Mouse (Mus musculus) left cerebral cortex, adult 18-20 months (tissue): ENCODE results near the gene Prpf38b. TPM values are rescaled to one million over a fixed set of nuclear protein-coding genes. Genes with fewer than 3 reads are reported as not detected.

ENCODE experiments used
- DNase-seq, 2 experiments: peaks; one replicate each; pipeline ENCODE4 v3.0.0; 2021 to 2022; ENCODE audit warnings: low spot score in 2 of 2, mixed read lengths in 1 of 2
- long read RNA-seq, 2 experiments: library from polyadenylated mRNA; stranded (forward); transcript quantifications; one replicate each; pipeline ENCODE4 v2.0.0; 2021
- total RNA-seq, 2 experiments: library from RNA; stranded (reverse); gene quantifications; 2 replicates each; pipeline ENCODE4 v1.2.3; 2021

Gene Prpf38b
- 10 to 100 TPM; 40.2 to 43.5 TPM for total RNA-seq
- long read RNA-seq, experiment 1, transcript Prpf38b-201 (6 exons, 3,026 nt): major isoform, 19 of 31 reads
- long read RNA-seq, experiment 1, partial matches to known transcripts: 0 of 31 reads
- long read RNA-seq, experiment 1, other reads (novel, unspliced or antisense): 12 of 31 reads
- long read RNA-seq, experiment 2, transcript Prpf38b-201 (6 exons, 3,026 nt): major isoform, 13 of 20 reads
- long read RNA-seq, experiment 2, partial matches to known transcripts: 0 of 20 reads
- long read RNA-seq, experiment 2, other reads (novel, unspliced or antisense): 6 of 20 reads

- DNase-seq: peak; percentile 95 to 97
Measured at GRCm38 (mm10) chr3:108911548-108912413, at the start of gene Prpf38b. Gene Prpf38b (minus strand): TSS chr3:108911727.

GRCm38 (mm10) chr3:108961226-108961625 is 49.7 kb upstream of the Prpf38b start:
- no peak for DNase-seq

- no peak for DNase-seq
Measured at GRCm38 (mm10) chr3:108959680-108960295, 48.3 kb upstream of the Prpf38b start.

- no peak for DNase-seq
Measured at GRCm38 (mm10) chr3:108957976-108958375, 46.4 kb upstream of the Prpf38b start.

GRCm38 (mm10) chr3:108940996-108941395 is 29.5 kb upstream of the Prpf38b start:
- DNase-seq: no peak

- no peak for DNase-seq
Measured at GRCm38 (mm10) chr3:108940001-108940633, 28.6 kb upstream of the Prpf38b start, which contains the start of gene Gm9857. Gene Gm9857 (minus strand): TSS chr3:108940445.

GRCm38 (mm10) chr3:108939573-108939972 is 28.0 kb upstream of the Prpf38b start, which contains the start of gene Henmt1:
Gene Henmt1 (plus strand): TSS chr3:108939873.
- DNase-seq: no peak

- no peak for DNase-seq
Measured at GRCm38 (mm10) chr3:108938691-108939090, 27.2 kb upstream of the Prpf38b start.

GRCm38 (mm10) chr3:108933557-108933956 is 22.0 kb upstream of the Prpf38b start:
- DNase-seq: no peak

- no peak for DNase-seq
Measured at GRCm38 (mm10) chr3:108926308-108926707, 14.8 kb upstream of the Prpf38b start.

GRCm38 (mm10) chr3:108925677-108926076 is 14.2 kb upstream of the Prpf38b start:
- no peak for DNase-seq

GRCm38 (mm10) chr3:108921822-108922221 is 10.3 kb upstream of the Prpf38b start:
- DNase-seq: no peak

GRCm38 (mm10) chr3:108920442-108921070 is 9.0 kb upstream of the Prpf38b start:
- no peak for DNase-seq

- no peak for DNase-seq
Measured at GRCm38 (mm10) chr3:108918852-108919251, 7.3 kb upstream of the Prpf38b start.

GRCm38 (mm10) chr3:108917986-108918385 is 6.5 kb upstream of the Prpf38b start:
- DNase-seq: no peak

- DNase-seq: no peak
Measured at GRCm38 (mm10) chr3:108916857-108917256, 5.3 kb upstream of the Prpf38b start.

GRCm38 (mm10) chr3:108915999-108916398 is 4.5 kb upstream of the Prpf38b start:
- no peak for DNase-seq

GRCm38 (mm10) chr3:108911081-108911547 is 413 bp downstream of the Prpf38b start:
- peak in 1 of 2 experiments; percentile 27 for DNase-seq

- DNase-seq: no peak
Measured at GRCm38 (mm10) chr3:108910303-108911080, 1.0 kb downstream of the Prpf38b start.

- no peak for DNase-seq
Measured at GRCm38 (mm10) chr3:108902934-108903333, 8.6 kb downstream of the Prpf38b start.
